In genomic region chr7:30434238-30434637, GRCm38 (mm10) we compare ENCODE assay signal across 10 mouse cellular contexts. TPM values are rescaled to one million over a fixed set of nuclear protein-coding genes. Genes with fewer than 3 reads are reported as not detected.
A peak's percentile ranks its signal among the peaks of the same experiment; 100 is the strongest.
DNase-seq lines count a peak whose midpoint lies in the region; ATAC-seq and TF ChIP-seq lines count a peak whose summit lies in the region.
"Had no signal": no experiment of that assay in that cellular context is flagged by ENCODE, and none has a peak within 500 bp of the region (broad histone marks: within the 10 kb centered on the region; RNA-seq: fewer than 3 reads in every experiment).

No protein-coding gene starts in this region.

- peaks cover 3% of the 10 kb centered on the region; the same call in 1 of the 2 replicates for H3K4me1 ChIP-seq in intestine, embryonic 15.5 days (replicated peaks)
- H3K4me1 ChIP-seq in intestine, embryonic 16.5 days (ENCODE audit: control insufficient read depth, insufficient read depth, low read length): no peaks in the 10 kb centered on the region
- peaks cover 86% of the 10 kb centered on the region for H3K4me1 ChIP-seq in E14TG2a.4 (replicated peaks; ENCODE audit: low read depth, low read length)
- no peaks in the 10 kb centered on the region for H3K4me1 ChIP-seq in limb, embryonic 14.5 days (ENCODE audit: control insufficient read depth, insufficient read depth, low read length)
- H3K4me1 ChIP-seq: forebrain, embryonic 12.5 days; limb, embryonic 13.5 days had no signal

- WGBS in intestine, embryonic 15.5 days: 1% methylated on average over 10 of the region's 10 CpGs
- 2% methylated on average over 10 of the region's 10 CpGs for WGBS in intestine, embryonic 16.5 days
- WGBS in limb, embryonic 14.5 days: under 1% methylated on average over 10 of the region's 10 CpGs

- intact Hi-C loops in left cerebral cortex, postnatal 25 days (cut with DNase I): no loop called here

- no peak for TF ChIP-seq CTCF in E14TG2a.4 (conservative IDR thresholded peaks at IDR 0.05; ENCODE audit: low read length)

- H3K27me3 ChIP-seq in intestine, embryonic 15.5 days (replicated peaks): peaks cover 4% of the 10 kb centered on the region; the same call in 1 of the 2 replicates
- H3K27me3 ChIP-seq in intestine, embryonic 16.5 days (replicated peaks; ENCODE audit: control insufficient read depth, insufficient read depth, low read length): peaks cover 2% of the 10 kb centered on the region; the same call in 1 of the 2 replicates
- no peaks in the 10 kb centered on the region for H3K27me3 ChIP-seq in E14TG2a.4 (ENCODE audit: insufficient read depth, low read length)
- no peaks in the 10 kb centered on the region for H3K27me3 ChIP-seq in limb, embryonic 14.5 days (ENCODE audit: control insufficient read depth, insufficient read depth, low read length)

- DNase-seq in adrenal gland, postnatal 10 days: peak; percentile 84
- peak; percentile 73 for DNase-seq in limb, embryonic 14.5 days (ENCODE audit: low spot score)
- no peak for DNase-seq in left cerebral cortex, postnatal 25 days (ENCODE audit: low spot score in 2 of 2)
- no peak for DNase-seq in cerebellum, adult 9-11 months
- DNase-seq in urinary bladder, postnatal 4 days (ENCODE audit: low spot score in 2 of 2): no peak

- H3K9me3 ChIP-seq in intestine, embryonic 15.5 days: no peaks in the 10 kb centered on the region
- H3K9me3 ChIP-seq in intestine, embryonic 16.5 days (ENCODE audit: control insufficient read depth, low read length): no peaks in the 10 kb centered on the region
- no peaks in the 10 kb centered on the region for H3K9me3 ChIP-seq in E14TG2a.4 (ENCODE audit: low read length)
- H3K9me3 ChIP-seq in limb, embryonic 14.5 days (ENCODE audit: control insufficient read depth, low read length): no peaks in the 10 kb centered on the region
- H3K9me3 ChIP-seq: forebrain, embryonic 12.5 days; limb, embryonic 13.5 days had no signal

- no peak overlapping the region for H3K9ac ChIP-seq in intestine, embryonic 15.5 days
- H3K9ac ChIP-seq in intestine, embryonic 16.5 days (ENCODE audit: low read depth, low read length): no peak overlapping the region
- no peak overlapping the region for H3K9ac ChIP-seq in limb, embryonic 14.5 days (ENCODE audit: low read depth, low read length, severe bottlenecking)
- H3K9ac ChIP-seq: forebrain, embryonic 12.5 days; limb, embryonic 13.5 days had no signal

- H3K4me3 ChIP-seq in intestine, embryonic 15.5 days (replicated peaks): no peak overlapping the region
- no peak overlapping the region for H3K4me3 ChIP-seq in intestine, embryonic 16.5 days (ENCODE audit: low read length)
- H3K4me3 ChIP-seq in E14TG2a.4 (replicated peaks; ENCODE audit: low read length): peak overlapping the region; percentile 88; the same call in 1 of the 2 replicates
- no peak overlapping the region for H3K4me3 ChIP-seq in limb, embryonic 14.5 days (replicated peaks; ENCODE audit: low read length)
- H3K4me3 ChIP-seq: forebrain, embryonic 12.5 days; limb, embryonic 13.5 days had no signal

- peak; percentile 68 for ATAC-seq in intestine, embryonic 15.5 days
- no peak for ATAC-seq in intestine, embryonic 16.5 days
- no peak for ATAC-seq in limb, embryonic 14.5 days (ENCODE audit: low FRiP score, low read depth)

- no peak overlapping the region for H3K4me2 ChIP-seq in intestine, embryonic 15.5 days (replicated peaks)
- H3K4me2 ChIP-seq in intestine, embryonic 16.5 days (ENCODE audit: low read depth, low read length): no peak overlapping the region
- H3K4me2 ChIP-seq in limb, embryonic 14.5 days (replicated peaks; ENCODE audit: low read depth, low read length, severe bottlenecking): no peak overlapping the region
- H3K4me2 ChIP-seq: forebrain, embryonic 12.5 days; limb, embryonic 13.5 days had no signal

- TF ChIP-seq POLR2A in limb, embryonic 14.5 days (IDR thresholded peaks at IDR 0.05; ENCODE audit: borderline replicate concordance, extremely low read depth, insufficient read depth, insufficient read length): no peak

- H3K27ac ChIP-seq in intestine, embryonic 15.5 days: no peak overlapping the region
- no peak overlapping the region for H3K27ac ChIP-seq in intestine, embryonic 16.5 days (ENCODE audit: low read length)
- H3K27ac ChIP-seq in limb, embryonic 14.5 days (replicated peaks; ENCODE audit: low read depth, low read length): no peak overlapping the region
- H3K27ac ChIP-seq: forebrain, embryonic 12.5 days; limb, embryonic 13.5 days had no signal

- no peaks in the 10 kb centered on the region for H3K36me3 ChIP-seq in intestine, embryonic 15.5 days
- H3K36me3 ChIP-seq in intestine, embryonic 16.5 days (ENCODE audit: control insufficient read depth, insufficient read depth, low read length): no peaks in the 10 kb centered on the region
- H3K36me3 ChIP-seq in E14TG2a.4 (ENCODE audit: insufficient read depth, low read length): peaks cover 51% of the 10 kb centered on the region
- peaks cover 11% of the 10 kb centered on the region for H3K36me3 ChIP-seq in limb, embryonic 14.5 days (ENCODE audit: control insufficient read depth, insufficient read depth, low read length)

RNA-seq across cellular contexts. Expression of gene Aplp1, which starts 11.1 kb away (rescaled TPM):
- polyA plus RNA-seq in intestine, embryonic 15.5 days (2015; fragmentation: Nextera tagmentation; extraction: Ambion mirVana): 39.0 and 40.8 TPM in 2 replicates
- 32.4 and 33.3 TPM in 2 replicates for polyA plus RNA-seq in intestine, embryonic 16.5 days (2015; fragmentation: Nextera tagmentation; extraction: Ambion mirVana)
- total RNA-seq in adrenal gland, postnatal 10 days (2021): 10 to 100 TPM; 26.1 to 34.3 TPM
- polyA plus RNA-seq in limb, embryonic 14.5 days (2012; rRNA removed): 41.9 and 55.5 TPM in 2 replicates
- 31.4 and 37.4 TPM in 2 replicates for polyA plus RNA-seq in limb, embryonic 14.5 days (2014; fragmentation: Nextera tagmentation; extraction: Ambion mirVana)
- total RNA-seq in left cerebral cortex, postnatal 25 days (2021): 1,000 to 10,000 TPM; 1,270 to 1,289 TPM

RNA-seq across cellular contexts. Expression of gene Nfkbid, which starts 12.7 kb away (rescaled TPM):
- 2.1 and 2.4 TPM in 2 replicates for polyA plus RNA-seq in intestine, embryonic 15.5 days (2015; fragmentation: Nextera tagmentation; extraction: Ambion mirVana)
- 2.6 TPM in 2 replicates for polyA plus RNA-seq in intestine, embryonic 16.5 days (2015; fragmentation: Nextera tagmentation; extraction: Ambion mirVana)
- 1 to 10 TPM; 2.3 to 2.4 TPM for total RNA-seq in adrenal gland, postnatal 10 days (2021)
- 3.0 and 3.5 TPM in 2 replicates for polyA plus RNA-seq in limb, embryonic 14.5 days (2012; rRNA removed)
- polyA plus RNA-seq in limb, embryonic 14.5 days (2014; fragmentation: Nextera tagmentation; extraction: Ambion mirVana): 1.7 and 2.2 TPM in 2 replicates
- total RNA-seq in left cerebral cortex, postnatal 25 days (2021): 1 to 10 TPM; 2.6 to 2.7 TPM

RNA-seq across cellular contexts. Expression of gene Hcst, which starts 14.6 kb away (rescaled TPM):
- 2.2 and 2.5 TPM in 2 replicates for polyA plus RNA-seq in intestine, embryonic 15.5 days (2015; fragmentation: Nextera tagmentation; extraction: Ambion mirVana)
- polyA plus RNA-seq in intestine, embryonic 16.5 days (2015; fragmentation: Nextera tagmentation; extraction: Ambion mirVana): 2.4 and 3.1 TPM in 2 replicates
- total RNA-seq in adrenal gland, postnatal 10 days (2021): 1 to 10 TPM; 3.7 to 4.9 TPM
- polyA plus RNA-seq in limb, embryonic 14.5 days (2012; rRNA removed): 1.9 and 2.2 TPM in 2 replicates
- 0.70 and 3.0 TPM in 2 replicates for polyA plus RNA-seq in limb, embryonic 14.5 days (2014; fragmentation: Nextera tagmentation; extraction: Ambion mirVana)
- total RNA-seq in left cerebral cortex, postnatal 25 days (2021): 1 to 10 TPM in 1 of 2 experiments, not detected in 1; 1.2 TPM
- polyA plus RNA-seq: forebrain, embryonic 12.5 days had no signal

RNA-seq across cellular contexts. Expression of gene Tyrobp, which starts 20.7 kb away (rescaled TPM):
- polyA plus RNA-seq in intestine, embryonic 15.5 days (2015; fragmentation: Nextera tagmentation; extraction: Ambion mirVana): 49.8 and 63.7 TPM in 2 replicates
- 55.2 and 59.9 TPM in 2 replicates for polyA plus RNA-seq in intestine, embryonic 16.5 days (2015; fragmentation: Nextera tagmentation; extraction: Ambion mirVana)
- 10 to 100 TPM; 25.8 to 29.1 TPM for total RNA-seq in adrenal gland, postnatal 10 days (2021)
- polyA plus RNA-seq in limb, embryonic 14.5 days (2012; rRNA removed): 54.2 and 79.2 TPM in 2 replicates
- 69.8 and 84.7 TPM in 2 replicates for polyA plus RNA-seq in limb, embryonic 14.5 days (2014; fragmentation: Nextera tagmentation; extraction: Ambion mirVana)
- 10 to 100 TPM; 28.7 to 29.8 TPM for total RNA-seq in left cerebral cortex, postnatal 25 days (2021)

RNA-seq across cellular contexts. Expression of gene Kirrel2, which starts 23.3 kb away (rescaled TPM):
- 2.0 and 3.0 TPM in 2 replicates for polyA plus RNA-seq in intestine, embryonic 15.5 days (2015; fragmentation: Nextera tagmentation; extraction: Ambion mirVana)
- 1.0 and 1.1 TPM in 2 replicates for polyA plus RNA-seq in intestine, embryonic 16.5 days (2015; fragmentation: Nextera tagmentation; extraction: Ambion mirVana)
- total RNA-seq in adrenal gland, postnatal 10 days (2021): not detected
- polyA plus RNA-seq in limb, embryonic 14.5 days (2012; rRNA removed): 0.06 and 0.13 TPM in 2 replicates
- 0.07 TPM in 1 of 2 replicates, not detected in the other for polyA plus RNA-seq in limb, embryonic 14.5 days (2014; fragmentation: Nextera tagmentation; extraction: Ambion mirVana)
- 10 to 100 TPM; 11.4 to 11.7 TPM for total RNA-seq in left cerebral cortex, postnatal 25 days (2021)

Comparison
In these comparisons a context has a peak if more than half of its experiments do, and no peak if none do; other contexts are left out.
1. DNase-seq: peak in adrenal gland, postnatal 10 days (single experiment) and limb, embryonic 14.5 days (single experiment); none in left cerebral cortex, postnatal 25 days (0 of 2), cerebellum, adult 9-11 months (single experiment) and urinary bladder, postnatal 4 days (0 of 2).